Mouse (Mus musculus): Measurements from ENCODE around the gene Gmcl1. TPM values are rescaled to one million over a fixed set of nuclear protein-coding genes. Genes with fewer than 3 reads are reported as not detected.

Gmcl1 gene
- total and polyA plus RNA-seq, 3 experiments: 15.9 to 67.0 (median 21.5) TPM

DNA sequence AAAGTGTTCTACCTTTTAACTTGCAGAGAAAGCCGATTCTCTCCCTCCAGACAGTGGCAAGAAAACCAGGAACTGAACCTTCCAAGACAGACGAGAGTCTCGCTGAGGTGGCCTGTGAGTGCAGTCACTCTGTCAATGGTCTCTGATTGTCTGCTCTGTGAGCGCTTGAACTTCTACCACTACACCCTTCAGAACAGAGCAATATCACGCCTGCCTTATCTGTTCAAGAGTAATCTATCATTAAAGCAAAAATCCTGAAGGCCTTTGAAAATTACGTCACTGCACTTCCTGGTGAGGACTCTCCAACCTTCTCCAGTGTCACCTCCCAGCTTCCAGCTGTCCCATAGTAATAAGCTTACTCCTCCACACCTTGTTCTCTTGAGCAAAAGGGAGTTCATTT lies 41.8 kb upstream of the Gmcl1 start:
- Histone ChIP-seq H3K9ac (ENCODE audit: control insufficient read depth, low read depth, low read length, poor library complexity, severe bottlenecking) (no peak overlapping the region), H3K27me3 (ENCODE audit: control insufficient read depth in 1 of 2, insufficient read depth in 2 of 2, low read length in 2 of 2) (no peaks in the 10 kb centered on the region), H3K27ac (ENCODE audit: control insufficient read depth, low read depth, low read length) (no peak overlapping the region), H3K4me1 (ENCODE audit: control insufficient read depth in 1 of 2, insufficient read depth in 2 of 2, low read length in 2 of 2) (peaks cover 13 to 45% of the 10 kb centered on the region in 2 experiments), H3K79me2 (ENCODE audit: control insufficient read depth, insufficient read depth, low read length, poor library complexity) (no peaks in the 10 kb centered on the region), H3K4me3 (ENCODE audit: control insufficient read depth in 1 of 2, insufficient read depth in 1 of 2, low read depth in 2 of 2, low read length in 2 of 2) (no peak overlapping the region), H3K9me3 (replicated peaks; ENCODE audit: insufficient read depth, low read length) (no peaks in the 10 kb centered on the region), H3K36me3 (ENCODE audit: control insufficient read depth in 1 of 2, insufficient read depth in 2 of 2, low read length in 2 of 2) (peaks cover 0 to 39% of the 10 kb centered on the region in 2 experiments; a peak in 2 of 4 replicates)
- TF ChIP-seq MYB (IDR thresholded peaks at IDR 0.05; ENCODE audit: low read depth, low read length): no peak
- no peak for TF ChIP-seq HCFC1 (IDR thresholded peaks at IDR 0.05; ENCODE audit: low read depth, low read length)
- no peak for TF ChIP-seq E2F4 (IDR thresholded peaks at IDR 0.05; ENCODE audit: borderline replicate concordance, low read depth, low read length)
- TF ChIP-seq USF2 (IDR thresholded peaks at IDR 0.05; ENCODE audit: borderline replicate concordance in 1 of 2, insufficient read depth in 1 of 2, low read depth in 1 of 2, low read length in 2 of 2): no peak
- TF ChIP-seq MXI1 (IDR thresholded peaks at IDR 0.05; ENCODE audit: low read depth, low read length): no peak
- no peak for TF ChIP-seq ELF1 (IDR thresholded peaks at IDR 0.05; ENCODE audit: low read depth, low read length)
- no peak for TF ChIP-seq GABPA (IDR thresholded peaks at IDR 0.05; ENCODE audit: low read depth, low read length)
- no peak for TF ChIP-seq NRF1 (IDR thresholded peaks at IDR 0.05; ENCODE audit: insufficient read depth, low read depth, low read length, poor library complexity, severe bottlenecking)
- TF ChIP-seq MEF2A (IDR thresholded peaks at IDR 0.05; ENCODE audit: extremely low read depth, insufficient replicate concordance, low read depth, low read length, poor library complexity, severe bottlenecking): no peak
- TF ChIP-seq MAX (IDR thresholded peaks at IDR 0.05; ENCODE audit: low read length): no peak
- TF ChIP-seq CHD1 (IDR thresholded peaks at IDR 0.05; ENCODE audit: low read depth, low read length): no peak
- TF ChIP-seq GATA1 (IDR thresholded peaks at IDR 0.05; ENCODE audit: low read depth, low read length): no peak
- no peak for TF ChIP-seq MYC (IDR thresholded peaks at IDR 0.05; ENCODE audit: low read depth, low read length)
- DNase-seq (ENCODE audit: low read depth, low spot score): no peak

GRCm38 (mm10) chr6:86773830-86774229 lies 40.6 kb upstream of the Gmcl1 start:
- peak overlapping the region; percentile 64 for H3K27ac ChIP-seq (ENCODE audit: control insufficient read depth, low read depth, low read length)
- H3K9ac ChIP-seq (ENCODE audit: control insufficient read depth, low read depth, low read length, poor library complexity, severe bottlenecking): no peak overlapping the region
- peaks cover 9 to 34% of the 10 kb centered on the region in 2 experiments for H3K4me1 ChIP-seq (ENCODE audit: control insufficient read depth in 1 of 2, insufficient read depth in 2 of 2, low read length in 2 of 2)
- peaks cover 0 to 31% of the 10 kb centered on the region in 2 experiments; a peak in 2 of 4 replicates for H3K36me3 ChIP-seq (ENCODE audit: control insufficient read depth in 1 of 2, insufficient read depth in 2 of 2, low read length in 2 of 2)
- no peaks in the 10 kb centered on the region for H3K9me3 ChIP-seq (replicated peaks; ENCODE audit: insufficient read depth, low read length)
- TF ChIP-seq SMC3 (IDR thresholded peaks at IDR 0.05; ENCODE audit: low read depth, low read length) (peak; percentile 28), KAT2A (conservative IDR thresholded peaks at IDR 0.05; ENCODE audit: low read depth, low read length) (no peak), CTCF (IDR thresholded peaks at IDR 0.05 in 2 of 3, conservative IDR thresholded peaks at IDR 0.05 in 1 of 3; ENCODE audit: control insufficient read depth in 1 of 3, insufficient read depth in 1 of 3, low read depth in 2 of 3, low read length in 3 of 3, poor library complexity in 1 of 3, severe bottlenecking in 1 of 3) (peak in 1 of 3 experiments; percentile 22; a peak in 1 of 6 replicates), RCOR1 (IDR thresholded peaks at IDR 0.05; ENCODE audit: low read depth, low read length) (peak; percentile 74), MYB (IDR thresholded peaks at IDR 0.05; ENCODE audit: low read depth, low read length) (no peak), ETS1 (IDR thresholded peaks at IDR 0.05; ENCODE audit: low read depth, low read length) (peak; percentile 68), RAD21 (IDR thresholded peaks at IDR 0.05; ENCODE audit: low read depth, low read length) (no peak; the same call in 1 of the 2 replicates), ZNF384 (IDR thresholded peaks at IDR 0.05; ENCODE audit: low read depth, low read length) (peak; percentile 88), NRF1 (IDR thresholded peaks at IDR 0.05; ENCODE audit: insufficient read depth, low read depth, low read length, poor library complexity, severe bottlenecking) (no peak), GATA1 (IDR thresholded peaks at IDR 0.05; ENCODE audit: low read depth, low read length) (peak; percentile 68), MXI1 (IDR thresholded peaks at IDR 0.05; ENCODE audit: low read depth, low read length) (peak; percentile 48), EP300 (IDR thresholded peaks at IDR 0.05; ENCODE audit: low read depth in 1 of 2, low read length in 2 of 2) (peak; percentile 57 to 74; a peak in 3 of 4 replicates), TCF12 (IDR thresholded peaks at IDR 0.05; ENCODE audit: low read depth, low read length) (peak; percentile 49; the same call in 1 of the 2 replicates)
- no peaks in the 10 kb centered on the region for H3K79me2 ChIP-seq (ENCODE audit: control insufficient read depth, insufficient read depth, low read length, poor library complexity)
- H3K27me3 ChIP-seq (ENCODE audit: control insufficient read depth in 1 of 2, insufficient read depth in 2 of 2, low read length in 2 of 2): no peaks in the 10 kb centered on the region
- peak; percentile 67 for DNase-seq (ENCODE audit: low read depth, low spot score)
- H3K4me3 ChIP-seq (ENCODE audit: control insufficient read depth in 1 of 2, insufficient read depth in 1 of 2, low read depth in 2 of 2, low read length in 2 of 2): no peak overlapping the region

All from MEL (cell line).